Mouse (Mus musculus) heart, postnatal 0 days (tissue): Measurements from ENCODE around the gene Rbm20.

Experiments used
- CTCF ChIP-seq: IDR thresholded peaks from 2 replicates; pipeline ENCODE4 v1.5.1; 2016; ENCODE audit warnings: antibody characterized with exemption, control low read depth, low read depth
- EP300 ChIP-seq: IDR thresholded peaks from 2 replicates; pipeline ENCODE4 v1.6.1; 2016; ENCODE audit warnings: antibody characterized with exemption, low read depth

- TF ChIP-seq EP300 (no peak), CTCF (no peak)
These were observed 80.5 kb downstream of the Rbm20 start for GRCm38 (mm10) chr19:53757432-53758109.
